Mouse (Mus musculus) macrophage (primary cell): ENCODE data around the gene Gm30191. TPM values are rescaled to one million over a fixed set of nuclear protein-coding genes. Genes with fewer than 3 reads are reported as not detected.
"Not testable (repeated sequence)": the region's sequence is repeated elsewhere in the genome, so short reads cannot be mapped to it uniquely, and the experiment has no call there.

ENCODE experiments used
- H3K27ac ChIP-seq: fragments of 350-480 bp; formaldehyde crosslinking; 2 replicates; pipeline ENCODE4 v1.9.0; 2021
- H3K36me3 ChIP-seq: fragments of 350-480 bp; formaldehyde crosslinking; 2 replicates; pipeline ENCODE4 v1.9.0; 2021; ENCODE audit errors: inconsistent target
- H3K4me3 ChIP-seq: fragments of 350-480 bp; formaldehyde crosslinking; 2 replicates; pipeline ENCODE4 v1.9.0; 2021; ENCODE audit errors: inconsistent target
- H3K79me2 ChIP-seq: fragments of 350-480 bp; formaldehyde crosslinking; 2 replicates; pipeline ENCODE4 v1.9.0; 2021; ENCODE audit errors: inconsistent target
- WGBS: methylation state at CpG from one replicate; pipeline ENCODE4 v1.1.7; 2026; ENCODE audit warnings: inconsistent platforms; ENCODE audit not compliant: missing documents; 5-methylcytosine and 5-hydroxymethylcytosine counted together
- polyA plus RNA-seq: library from polyadenylated mRNA; stranded (reverse); fragments of 250-400 nt; gene quantifications from 3 replicates; pipeline ENCODE4 v1.2.4, GENCODE M21; 2018; ENCODE audit warnings: inconsistent platforms

Gene Gm30191
- polyA plus RNA-seq, 1 experiment from 2014 or later, result not detected

GRCm38 (mm10) chr4:134257198-134258009 lies 10.7 kb downstream of the Gm30191 start:
- H3K27ac ChIP-seq, result no peak overlapping the region
- H3K36me3 ChIP-seq, result no peaks in the 10 kb centered on the region
- H3K79me2 ChIP-seq, result no peaks in the 10 kb centered on the region
- 58% methylated on average over 11 of the region's 11 CpGs for WGBS
- H3K4me3 ChIP-seq, result no peak overlapping the region

- 23% methylated on average over 11 of the region's 11 CpGs for WGBS
- Histone ChIP-seq H3K27ac (no peak overlapping the region), H3K4me3 (no peak overlapping the region), H3K79me2 (no peaks in the 10 kb centered on the region), H3K36me3 (no peaks in the 10 kb centered on the region)
Observed at GRCm38 (mm10) chr4:134258354-134258753, 11.6 kb downstream of the Gm30191 start.

- Histone ChIP-seq H3K4me3 (no peak overlapping the region), H3K79me2 (no peaks in the 10 kb centered on the region), H3K27ac (no peak overlapping the region), H3K36me3 (no peaks in the 10 kb centered on the region)
- WGBS, result 43% methylated on average over 6 of the region's 6 CpGs
Observed at GRCm38 (mm10) chr4:134263191-134263590, 16.5 kb downstream of the Gm30191 start.

- Histone ChIP-seq H3K79me2 (no peaks in the 10 kb centered on the region), H3K36me3 (no peaks in the 10 kb centered on the region), H3K27ac (no peak overlapping the region), H3K4me3 (no peak overlapping the region)
- 88% methylated on average over 9 of the region's 9 CpGs for WGBS
Observed at GRCm38 (mm10) chr4:134265860-134266585, 19.3 kb downstream of the Gm30191 start.

GRCm38 (mm10) chr4:134268102-134268655 lies 21.4 kb downstream of the Gm30191 start:
- no peaks in the 10 kb centered on the region for H3K36me3 ChIP-seq
- 58% methylated on average over 19 of the region's 19 CpGs for WGBS
- no peaks in the 10 kb centered on the region for H3K79me2 ChIP-seq
- no peak overlapping the region for H3K4me3 ChIP-seq
- H3K27ac ChIP-seq, result no peak overlapping the region

GRCm38 (mm10) chr4:134269622-134270021 lies 22.9 kb downstream of the Gm30191 start:
- not testable (repeated sequence) for H3K4me3 ChIP-seq

GRCm38 (mm10) chr4:134271979-134272378 lies 25.2 kb downstream of the Gm30191 start:
- H3K4me3 ChIP-seq, result no peak overlapping the region
- no peak overlapping the region for H3K27ac ChIP-seq
- WGBS, result 91% methylated on average over 7 of the region's 7 CpGs
- H3K79me2 ChIP-seq, result no peaks in the 10 kb centered on the region
- peaks cover 5% of the 10 kb centered on the region; the same call in 1 of the 2 replicates for H3K36me3 ChIP-seq

More at GRCm38 (mm10) chr4:134269622-134270021, 22.9 kb downstream of the Gm30191 start:
- not testable (repeated sequence) for H3K36me3 ChIP-seq, H3K27ac ChIP-seq, H3K79me2 ChIP-seq

- 7% methylated on average over 13 of the region's 13 CpGs for WGBS
- H3K27ac ChIP-seq, result no peak overlapping the region
- no peak overlapping the region for H3K4me3 ChIP-seq
- no peaks in the 10 kb centered on the region for H3K79me2 ChIP-seq
- H3K36me3 ChIP-seq, result peaks cover 13% of the 10 kb centered on the region; the same call in 1 of the 2 replicates
Observed at GRCm38 (mm10) chr4:134272731-134273416, 26.1 kb downstream of the Gm30191 start.

GRCm38 (mm10) chr4:134273417-134274345 lies 26.9 kb downstream of the Gm30191 start:
- WGBS, result 8% methylated on average over 14 of the region's 14 CpGs
- Histone ChIP-seq H3K27ac (no peak overlapping the region), H3K79me2 (no peaks in the 10 kb centered on the region; the same call in 1 of the 2 replicates), H3K36me3 (peaks cover 21% of the 10 kb centered on the region; the same call in 1 of the 2 replicates), H3K4me3 (no peak overlapping the region)

- 100% methylated on average over 2 of the region's 2 CpGs for WGBS
- Histone ChIP-seq H3K36me3 (peaks cover 38% of the 10 kb centered on the region; the same call in 1 of the 2 replicates), H3K79me2 (peaks cover 29% of the 10 kb centered on the region), H3K27ac (no peak overlapping the region), H3K4me3 (no peak overlapping the region)
Observed at GRCm38 (mm10) chr4:134284942-134285341, 38.2 kb downstream of the Gm30191 start.

- Histone ChIP-seq H3K79me2 (peaks cover 29% of the 10 kb centered on the region), H3K27ac (peak overlapping the region; percentile 74), H3K4me3 (peak overlapping the region; percentile 80), H3K36me3 (peaks cover 27% of the 10 kb centered on the region; the same call in 1 of the 2 replicates)
- WGBS, result 2% methylated on average over 57 of the region's 59 CpGs
Observed at GRCm38 (mm10) chr4:134286226-134287167, 39.8 kb downstream of the Gm30191 start.

GRCm38 (mm10) chr4:134287168-134287564 lies 40.4 kb downstream of the Gm30191 start:
- WGBS, result under 1% methylated on average over 38 of the region's 59 CpGs
- Histone ChIP-seq H3K4me3 (peak overlapping the region; percentile 80), H3K79me2 (peaks cover 29% of the 10 kb centered on the region), H3K36me3 (peaks cover 20% of the 10 kb centered on the region; the same call in 1 of the 2 replicates), H3K27ac (no peak overlapping the region)
